Mouse (Mus musculus): ENCODE measurements around the gene Pcbd2.

The Pcbd2 gene

DNA sequence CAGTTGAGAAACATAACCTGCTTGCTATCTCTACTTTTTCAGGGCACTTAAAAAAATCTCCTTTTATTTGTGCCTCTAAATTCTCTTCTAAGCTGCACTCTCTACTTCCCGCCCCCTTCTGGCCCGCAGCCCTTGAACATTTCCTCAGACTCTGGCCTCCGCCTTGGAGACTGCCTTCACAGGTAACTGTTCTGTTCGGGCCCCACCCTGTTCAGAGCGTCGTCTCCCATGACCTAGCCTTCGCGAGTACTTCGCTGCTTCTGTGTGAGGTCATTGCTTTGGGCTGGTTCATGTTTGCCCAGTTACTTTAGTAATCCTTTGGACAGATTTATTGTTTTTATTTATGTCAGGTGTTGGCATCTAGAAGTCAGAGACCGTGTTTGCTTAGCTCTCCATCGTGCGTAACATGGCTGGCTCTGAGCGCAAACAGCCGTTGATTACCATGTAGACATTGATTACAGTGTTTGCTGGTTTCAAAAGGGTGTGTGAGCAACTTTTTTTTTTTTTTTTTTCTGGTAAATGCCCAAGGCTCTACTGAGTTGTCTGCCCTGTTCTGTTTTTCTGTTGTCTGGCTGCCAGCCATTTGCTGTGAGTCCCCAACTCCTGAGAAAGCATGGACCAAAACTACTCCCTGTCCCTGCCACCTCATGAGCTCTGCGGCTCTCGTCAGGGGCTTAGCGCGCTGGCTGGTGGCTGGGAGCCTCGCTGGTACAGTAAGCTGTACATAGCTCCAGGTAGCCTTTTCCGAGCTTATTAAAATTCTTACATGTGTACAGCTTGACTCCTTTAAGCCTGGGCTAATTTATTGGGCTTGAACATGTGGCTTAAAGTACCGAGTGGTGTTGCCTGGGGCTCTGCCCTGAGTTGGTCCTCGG is 6.7 kb downstream of the Pcbd2 start:
- no peak for DNase-seq (ENCODE audit: low read depth)

DNA sequence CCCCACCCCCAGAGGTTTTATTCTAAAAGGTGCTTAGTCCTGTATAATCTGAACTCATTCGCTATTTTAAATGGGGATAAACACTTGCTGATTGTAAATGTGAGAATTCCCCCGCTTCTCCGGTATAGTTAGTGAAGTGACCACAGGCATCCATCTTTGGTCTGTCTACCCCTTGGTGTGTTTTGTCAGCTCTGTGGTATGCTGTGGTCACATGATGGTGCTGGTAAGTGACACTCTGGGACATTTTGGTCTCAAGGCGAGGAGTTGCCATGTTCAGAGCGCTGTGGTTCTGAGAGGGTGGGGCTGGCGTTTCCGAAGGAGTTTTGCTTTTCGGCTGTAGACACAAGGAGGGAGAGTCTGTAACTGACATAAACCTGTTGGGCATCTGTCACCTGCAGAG is 10.7 kb downstream of the Pcbd2 start:
- no peak for DNase-seq (ENCODE audit: low read depth)

DNA sequence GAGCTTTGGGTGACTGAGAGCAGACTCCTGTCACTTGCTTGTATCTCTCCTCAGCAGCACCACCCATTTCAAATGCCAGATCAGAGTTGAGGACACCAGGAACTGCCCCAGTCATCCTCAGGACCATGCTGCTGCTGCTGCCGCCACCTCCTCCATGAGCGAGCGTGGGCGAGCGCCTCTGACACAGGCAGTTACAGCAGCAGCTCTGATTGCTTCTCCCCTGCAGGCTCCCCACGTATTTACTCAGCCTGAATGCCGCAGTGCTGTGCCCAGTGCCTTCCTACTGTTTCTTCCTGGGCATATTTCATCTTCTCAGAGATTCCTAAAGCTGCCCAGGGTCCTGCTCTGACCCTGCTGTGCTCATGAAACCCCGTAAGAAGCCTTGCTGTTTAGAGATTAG is 15.1 kb downstream of the Pcbd2 start:
- DNase-seq (ENCODE audit: low read depth), result no peak

DNA sequence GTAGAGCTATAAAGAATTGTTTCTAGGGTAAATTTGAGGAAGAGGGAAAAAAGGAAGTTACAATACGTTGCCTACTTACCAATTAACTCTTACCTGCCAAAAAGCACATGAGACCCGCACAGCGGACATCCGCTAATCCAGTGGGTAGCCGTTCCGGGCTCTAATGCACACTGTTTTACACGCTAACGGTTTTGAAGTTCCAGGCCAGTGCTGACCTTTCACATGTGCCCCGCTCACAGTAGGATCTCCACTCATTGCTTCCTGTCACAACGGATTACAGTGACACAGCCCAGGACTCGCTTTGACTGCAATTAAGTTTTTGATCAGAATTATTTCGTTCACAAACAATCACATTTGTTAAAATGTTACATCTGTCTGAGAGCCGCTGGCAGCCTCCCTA is 27.2 kb downstream of the Pcbd2 start:
- DNase-seq (ENCODE audit: low read depth), result no peak

DNA sequence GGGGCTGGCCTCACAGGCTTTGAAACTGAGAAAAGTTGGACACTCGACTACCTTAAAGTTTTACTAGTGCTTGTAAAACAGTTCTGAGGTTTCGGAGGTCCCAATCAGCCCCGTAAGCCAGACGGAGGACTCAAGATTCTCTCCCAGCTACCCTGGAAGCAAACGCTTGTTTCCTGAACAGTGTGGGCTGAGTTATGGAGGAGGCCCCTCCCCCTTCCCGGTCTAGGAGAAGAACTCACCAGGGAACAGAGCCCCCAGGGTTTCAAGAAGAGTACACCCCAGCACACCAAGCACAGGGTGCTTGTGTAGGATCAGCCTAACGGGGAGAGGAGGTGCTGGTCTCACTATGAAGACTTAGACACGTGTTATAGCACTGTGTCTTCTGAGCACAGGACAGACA is 29.6 kb downstream of the Pcbd2 start:
- no peak for DNase-seq (ENCODE audit: low read depth)

DNA sequence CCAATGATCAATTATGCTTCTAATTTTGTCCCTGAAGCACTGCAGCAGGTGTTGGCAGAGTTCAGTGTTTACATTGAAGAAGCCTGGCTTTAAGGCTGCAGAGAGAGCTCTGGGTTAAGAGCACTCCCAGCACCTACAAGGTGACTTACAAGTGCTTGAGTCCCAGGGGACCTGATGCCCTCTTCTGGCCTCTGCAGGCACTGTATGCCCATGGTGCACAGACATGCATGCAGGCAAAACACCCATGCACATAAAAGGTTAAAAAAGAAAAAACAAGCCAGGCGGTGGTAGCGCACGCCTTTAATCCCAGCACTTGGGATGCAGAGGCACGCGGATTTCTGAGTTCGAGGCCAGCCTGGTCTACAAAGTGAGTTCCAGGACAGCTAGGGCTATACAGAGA is 30.5 kb downstream of the Pcbd2 start:
- peak; percentile 14 for DNase-seq (ENCODE audit: low read depth)

DNA sequence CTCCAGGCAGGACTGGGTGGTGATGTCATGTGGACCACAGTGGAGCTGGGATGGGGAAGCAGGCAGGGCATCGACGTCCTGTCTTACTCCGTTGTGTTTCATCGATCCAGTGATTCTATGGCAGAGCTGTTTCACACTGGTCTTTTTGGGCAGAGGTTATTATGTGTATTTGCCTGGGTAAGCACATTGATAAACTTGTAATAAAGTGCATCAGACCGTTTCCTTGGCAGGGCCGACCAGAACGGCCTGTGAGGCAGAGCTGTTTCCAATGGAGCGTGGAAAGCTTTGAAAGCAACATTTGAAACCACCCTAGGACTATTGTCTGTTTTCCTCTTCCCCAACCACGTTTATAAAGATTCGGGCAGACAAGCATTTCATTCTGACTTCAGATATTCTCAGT is 33.4 kb downstream of the Pcbd2 start:
- no peak for DNase-seq (ENCODE audit: low read depth)

DNA sequence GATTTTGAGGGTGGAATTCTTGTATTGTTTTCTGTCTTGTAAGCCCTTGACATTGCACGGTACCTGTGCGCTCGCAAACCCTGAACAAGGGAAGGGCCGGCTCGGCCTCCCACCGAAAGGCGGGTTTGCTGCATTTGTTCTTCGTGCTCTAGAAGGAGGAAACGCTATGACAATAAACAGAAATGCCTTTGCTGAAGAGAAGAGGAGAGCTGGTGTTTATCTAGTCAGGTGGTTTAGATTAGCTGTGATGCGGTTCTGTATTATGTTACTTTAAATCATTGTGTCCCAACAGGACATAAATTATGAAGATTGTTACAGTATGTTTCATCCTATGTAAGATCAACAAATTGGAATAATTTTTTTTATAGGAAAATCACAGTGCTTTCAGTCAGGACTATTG is 34.3 kb downstream of the Pcbd2 start:
- no peak for DNase-seq (ENCODE audit: low read depth)

DNA sequence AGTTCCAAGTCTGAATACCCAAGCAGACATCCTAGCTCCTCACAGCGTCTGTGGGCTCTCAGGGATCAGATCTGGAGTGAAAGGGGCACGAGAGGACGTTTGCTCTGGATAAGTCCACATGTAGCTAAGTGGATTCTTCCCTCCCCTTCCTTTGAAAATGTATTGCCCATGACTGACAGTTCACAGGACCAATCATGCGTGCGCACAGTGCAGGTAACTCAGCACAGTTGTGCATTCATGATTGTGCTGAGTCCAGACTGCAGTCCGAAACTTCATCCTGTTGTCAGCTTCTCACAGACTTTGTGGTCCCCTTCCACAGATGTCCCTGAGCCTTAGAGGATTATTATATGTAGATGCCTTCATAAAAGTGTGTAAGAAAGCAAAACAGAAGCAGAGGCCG is 47.2 kb downstream of the Pcbd2 start:
- DNase-seq (ENCODE audit: low read depth), result peak; percentile 3

DNA sequence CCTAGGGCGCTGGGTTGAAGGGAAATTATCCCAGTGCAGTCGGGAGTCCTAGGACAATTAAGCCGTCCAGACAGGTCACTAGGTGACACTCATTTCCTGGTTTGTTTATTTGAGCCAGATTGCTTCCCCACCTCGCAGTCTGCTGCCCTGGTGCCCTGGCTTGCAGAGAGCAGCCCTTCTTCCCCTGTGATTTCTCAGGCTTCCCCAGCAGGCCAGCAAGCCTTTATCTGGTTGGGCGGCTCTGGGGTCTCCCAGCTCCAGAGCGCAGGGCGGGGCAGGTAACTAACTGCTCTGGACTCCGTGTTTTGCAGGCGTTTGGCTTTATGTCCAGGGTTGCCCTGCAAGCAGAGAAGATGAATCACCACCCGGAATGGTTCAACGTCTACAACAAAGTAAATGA is 47.9 kb downstream of the Pcbd2 start:
- DNase-seq (ENCODE audit: low read depth), result no peak

DNA sequence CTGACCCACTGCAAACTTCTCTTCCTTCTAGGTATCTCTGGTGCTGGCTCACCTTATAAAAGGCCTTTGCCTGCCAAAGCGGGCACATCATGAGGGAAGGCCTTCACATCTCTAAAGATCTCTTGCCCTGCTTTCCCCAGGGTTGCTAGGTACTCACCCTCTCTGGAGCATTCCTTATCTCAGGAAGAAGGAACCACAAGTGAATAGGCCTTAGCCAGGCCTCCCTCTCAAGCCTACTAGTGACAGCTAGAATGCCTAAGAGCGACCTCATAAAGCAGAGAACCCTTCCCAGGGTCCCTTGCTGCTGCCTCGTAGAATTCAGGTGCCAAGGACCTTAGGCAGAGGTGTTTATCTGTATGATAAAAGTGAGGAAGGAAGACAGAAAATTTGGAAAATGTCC is 57.1 kb downstream of the Pcbd2 start, which contains the start of gene Catsper3:
Gene Catsper3, plus strand, starts transcription at position 301 of the 400 bp plus-strand sequence.
- no peak for DNase-seq (ENCODE audit: low read depth)

DNA sequence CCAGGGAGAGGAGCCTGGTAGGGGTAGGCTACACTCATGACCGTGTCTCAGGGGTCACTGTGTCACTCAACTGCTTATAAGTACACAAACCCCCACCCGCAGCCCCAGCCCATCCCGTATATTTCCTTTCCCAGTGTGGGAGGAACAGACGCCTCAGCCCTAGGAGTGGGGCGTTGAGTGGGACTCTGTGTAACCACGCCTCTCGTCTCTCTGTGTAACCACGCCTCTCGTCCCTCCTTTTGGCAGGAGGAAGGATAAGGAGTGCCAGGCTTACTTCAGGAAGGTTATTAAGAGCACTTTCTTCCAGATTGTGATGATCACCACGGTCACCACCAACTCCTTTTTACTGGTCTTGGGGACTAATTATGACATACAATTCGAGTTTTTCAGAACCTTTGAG is 59.0 kb downstream of the Pcbd2 start:
- DNase-seq (ENCODE audit: low read depth), result no peak

DNA sequence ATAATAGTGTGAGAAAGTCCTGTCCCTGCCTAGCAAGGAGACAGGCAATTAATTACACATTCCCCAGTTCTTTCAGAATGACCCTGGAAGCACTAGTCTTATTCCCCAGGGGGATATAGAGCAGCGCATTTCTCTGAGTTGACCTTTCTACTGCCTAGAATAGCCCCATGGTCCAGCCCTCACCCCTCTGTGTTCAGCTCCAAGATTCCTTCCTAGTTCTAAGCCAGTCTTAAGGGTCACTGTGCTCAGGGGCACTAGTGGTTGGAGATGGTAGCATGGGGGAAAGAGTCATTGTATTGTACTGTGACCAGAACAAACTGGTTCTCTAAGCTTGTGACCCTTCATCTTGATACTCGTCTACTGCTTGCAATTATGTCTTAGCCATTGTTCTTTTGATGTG is 74.1 kb downstream of the Pcbd2 start:
- DNase-seq (ENCODE audit: low read depth), result no peak

DNA sequence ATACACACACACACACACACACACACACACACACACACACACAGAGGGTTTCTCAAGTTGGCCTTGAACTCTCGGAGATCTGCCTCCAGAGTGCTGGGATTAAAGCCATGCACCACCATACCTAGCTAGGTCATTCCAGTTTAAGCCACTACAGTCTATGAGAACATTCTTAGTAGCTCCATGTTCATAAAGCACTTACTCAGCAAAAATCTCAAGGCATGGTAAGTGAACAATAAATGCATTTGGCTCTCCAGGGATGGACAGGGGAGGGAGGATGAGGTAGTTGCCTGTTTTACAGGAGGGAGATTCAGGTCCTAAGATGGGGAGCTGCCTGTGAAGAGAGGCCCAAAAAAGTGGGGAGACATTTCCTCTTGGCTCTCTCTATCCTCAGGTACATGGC is 76.8 kb downstream of the Pcbd2 start:
- DNase-seq (ENCODE audit: low read depth), result no peak

DNA sequence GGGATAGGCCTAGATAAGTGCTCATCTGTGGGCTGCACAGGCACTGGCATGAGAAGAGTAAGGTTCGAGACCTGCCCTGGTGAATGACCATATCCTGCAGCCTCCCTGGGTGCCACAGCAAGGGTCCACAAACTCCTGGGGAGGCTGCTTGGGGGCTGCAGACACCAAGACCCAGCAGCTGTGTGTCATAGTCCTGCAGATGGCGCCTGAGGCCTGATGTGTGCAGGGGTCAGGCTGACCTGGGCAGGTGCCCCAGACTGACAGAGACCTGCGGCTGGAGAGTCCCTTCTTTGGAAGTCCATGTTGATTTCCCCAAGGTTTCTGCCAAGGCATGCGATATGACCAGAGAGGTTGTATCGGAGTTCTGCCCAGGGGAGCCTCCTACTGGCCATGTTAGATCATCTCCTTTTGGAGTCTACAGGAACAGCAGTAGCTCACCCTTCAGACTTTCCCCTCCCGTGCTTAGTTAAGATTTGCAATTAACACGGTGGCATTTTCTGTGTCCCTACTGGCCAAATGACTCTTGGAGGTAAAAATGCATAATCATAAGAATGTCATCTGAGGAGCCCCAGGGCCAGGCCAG is 82.0 kb downstream of the Pcbd2 start:
- no peak for DNase-seq (ENCODE audit: low read depth)

DNA sequence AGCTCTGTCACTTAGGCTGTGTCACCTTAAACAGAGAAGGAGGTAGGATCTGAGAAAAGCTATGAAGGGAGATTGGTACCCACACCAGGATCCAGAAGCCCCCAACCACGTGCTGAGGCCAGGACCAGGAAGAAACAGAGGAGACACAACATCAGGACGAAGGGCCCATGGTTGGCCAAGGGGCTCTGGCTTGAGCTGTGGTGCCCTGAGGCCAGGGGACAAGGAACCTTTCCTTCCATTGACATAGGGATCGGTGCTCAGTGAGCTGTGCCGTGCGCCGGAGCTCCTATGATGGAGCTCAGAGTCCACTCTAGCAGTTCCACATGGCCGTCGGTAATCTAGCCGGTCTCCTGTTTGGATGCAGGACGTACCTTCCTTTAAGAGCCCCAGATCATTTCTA is 82.5 kb downstream of the Pcbd2 start:
- no peak for DNase-seq (ENCODE audit: low read depth)

DNA sequence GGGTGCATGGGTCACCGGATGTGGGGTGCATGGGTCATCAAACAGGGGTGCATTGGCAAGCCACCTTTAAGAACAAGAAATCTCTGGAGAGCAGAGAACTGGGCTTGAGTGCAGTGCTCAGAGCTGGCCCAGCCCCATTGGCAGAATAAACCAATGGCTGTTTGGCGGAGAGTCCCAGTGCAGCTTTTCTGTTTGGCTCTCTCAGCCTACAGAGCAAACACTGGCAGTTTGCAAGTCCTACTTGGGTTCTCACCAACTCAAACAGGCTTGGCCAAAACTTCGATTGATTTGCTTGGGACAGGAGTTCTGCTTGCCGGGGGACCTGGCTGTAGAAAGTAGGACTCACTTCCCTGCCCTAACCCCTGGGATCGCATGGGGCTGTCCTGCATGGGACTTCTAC is 83.8 kb downstream of the Pcbd2 start:
- DNase-seq (ENCODE audit: low read depth), result no peak

DNA sequence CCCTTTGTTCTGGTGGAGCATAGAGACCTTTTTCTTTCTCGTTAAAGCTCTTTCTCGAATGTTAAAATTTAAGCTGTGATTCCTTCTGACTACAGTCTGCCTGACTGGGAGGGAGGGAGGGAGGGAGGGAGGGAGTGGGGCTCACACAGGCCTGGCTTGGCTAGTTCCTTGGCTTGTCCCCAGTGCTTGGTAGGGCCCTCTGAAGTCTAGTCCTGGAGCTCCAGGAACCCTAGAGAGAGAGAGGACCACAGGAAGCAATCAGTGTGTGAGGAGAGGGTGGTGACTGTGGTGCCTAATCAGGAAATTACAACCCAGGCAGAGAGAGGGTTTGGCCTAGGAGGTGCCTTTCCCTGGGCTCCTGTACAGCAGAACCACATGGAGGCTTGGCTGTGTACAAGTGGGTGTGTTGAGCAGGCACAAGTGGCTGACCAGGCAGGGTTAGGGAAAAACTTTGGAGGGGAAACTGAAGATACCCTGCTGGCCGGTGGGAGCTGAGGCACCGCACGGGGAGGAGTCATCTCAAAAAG is 86.4 kb downstream of the Pcbd2 start:
- DNase-seq (ENCODE audit: low read depth), result no peak

DNA sequence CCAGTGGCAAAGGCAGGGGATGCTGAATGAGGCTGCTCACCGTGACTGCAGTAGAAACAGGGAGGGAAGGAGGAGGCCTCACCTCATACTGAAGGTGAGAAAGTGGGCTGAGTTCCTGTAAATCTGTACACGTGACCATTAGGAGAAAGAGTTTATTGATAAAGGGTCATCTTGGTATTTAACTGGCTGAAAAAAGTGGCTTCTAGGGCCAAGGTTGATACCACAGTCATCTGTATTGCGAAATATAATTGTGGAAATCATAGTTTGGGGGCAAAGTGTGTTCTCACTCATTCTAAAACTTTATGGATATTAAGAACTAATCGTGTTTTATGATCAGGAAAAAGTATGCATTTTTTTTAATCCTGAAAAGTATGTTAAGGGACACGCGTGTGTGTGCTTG is 87.7 kb downstream of the Pcbd2 start:
- no peak for DNase-seq (ENCODE audit: low read depth)

DNA sequence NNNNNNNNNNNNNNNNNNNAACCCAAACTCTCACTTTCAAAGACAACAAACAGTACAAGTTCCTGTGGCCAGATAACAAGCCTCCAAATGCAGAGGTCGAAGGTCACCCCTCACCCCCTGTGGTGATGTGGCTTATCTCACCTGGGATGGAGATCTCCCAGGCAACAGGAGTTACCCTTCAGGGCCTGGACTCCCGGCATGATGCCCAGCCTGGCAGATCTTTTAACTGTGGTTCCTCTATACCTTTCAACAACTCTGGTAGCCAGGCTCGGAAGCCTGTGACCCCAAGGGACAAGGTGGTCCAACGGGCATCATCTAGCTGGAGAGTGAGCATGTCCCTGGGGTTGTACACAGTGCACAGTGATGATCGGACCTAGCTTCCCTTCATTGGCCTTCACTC is 95.3 kb downstream of the Pcbd2 start:
- no peak for DNase-seq (ENCODE audit: low read depth)

DNA sequence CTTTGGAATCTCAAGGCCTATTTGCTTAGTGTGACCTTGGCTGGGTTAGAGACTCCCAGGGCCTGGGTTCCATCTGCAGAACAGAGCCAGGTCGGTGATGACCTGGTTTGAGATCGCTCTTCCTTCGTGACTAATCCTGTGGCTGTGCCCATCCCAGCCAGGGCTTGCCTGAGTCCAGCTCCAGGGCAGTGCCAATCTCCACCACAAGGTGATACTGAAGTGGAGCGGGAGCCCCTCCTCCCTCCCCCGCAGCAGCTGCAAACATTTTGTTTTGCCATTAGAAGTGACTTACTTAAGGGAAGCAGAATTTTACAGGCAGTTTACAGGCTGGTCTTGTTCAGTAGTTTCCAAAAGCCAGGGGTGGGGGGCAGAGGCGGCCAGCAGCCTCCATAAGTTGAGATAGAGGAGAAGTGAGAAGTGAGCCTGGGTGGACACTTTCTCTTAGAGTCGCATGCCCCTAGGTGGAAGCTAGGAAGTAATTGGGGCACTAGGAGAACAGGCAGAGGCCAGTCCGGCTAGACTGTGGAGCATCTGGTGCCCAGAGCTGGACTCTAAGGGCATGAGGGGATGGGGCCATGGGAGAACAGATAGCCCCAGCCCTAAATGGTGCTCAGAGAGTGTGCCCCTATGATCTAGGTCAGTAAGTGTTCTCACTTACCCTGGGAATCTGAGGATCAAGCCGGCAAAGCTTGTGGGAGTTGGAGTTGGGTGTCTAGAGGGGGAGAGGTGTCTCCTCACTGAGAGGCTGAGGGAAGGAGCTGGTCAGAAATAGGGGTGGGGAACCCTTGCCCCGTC is 97.2 kb downstream of the Pcbd2 start:
- no peak for DNase-seq (ENCODE audit: low read depth)

DNA sequence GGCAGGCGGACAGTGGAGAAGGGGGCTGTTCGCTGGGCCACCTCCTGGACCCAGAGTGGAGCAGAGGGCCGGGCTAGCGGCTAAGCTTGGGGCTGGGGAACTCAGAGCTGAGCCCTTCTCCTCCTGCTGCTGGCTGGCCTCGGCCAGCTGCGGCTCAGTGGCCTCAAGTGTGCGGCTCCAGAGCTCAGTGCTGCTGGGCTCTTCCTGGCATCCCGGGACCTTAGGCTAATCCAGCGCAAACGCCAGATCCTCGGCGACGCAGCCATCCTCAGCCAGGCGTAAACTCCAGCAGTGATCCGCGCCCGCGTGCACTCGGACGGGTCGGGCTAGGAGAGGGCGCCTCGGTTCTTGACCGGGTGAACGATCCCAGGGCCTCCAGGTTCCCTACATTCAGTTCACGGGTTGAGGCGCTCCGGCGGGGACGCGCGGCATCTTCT is 98.1 kb downstream of the Pcbd2 start:
- DNase-seq (ENCODE audit: low read depth), result no peak
